Comparison of ENCODE assay signal across 11 mouse cellular contexts in genomic region chr14:7314661-7315060, GRCm38 (mm10). TPM values are rescaled to one million over a fixed set of nuclear protein-coding genes. Genes with fewer than 3 reads are reported as not detected.
DNase-seq lines count a peak whose midpoint lies in the region; ATAC-seq and TF ChIP-seq lines count a peak whose summit lies in the region.
"Not testable (repeated sequence)": the region's sequence is repeated elsewhere in the genome, so short reads cannot be mapped to it uniquely, and the experiment has no call there.
"Had no signal": no experiment of that assay in that cellular context is flagged by ENCODE, and none has a peak within 500 bp of the region (broad histone marks: within the 10 kb centered on the region; RNA-seq: fewer than 3 reads in every experiment).

TSS of gene Gm3739 (minus strand) at chr14:7315049.

- TF ChIP-seq POLR2A in thymus, adult 2 months (IDR thresholded peaks at IDR 0.05; ENCODE audit: control insufficient read depth, extremely low read depth, insufficient read depth, low read length, poor library complexity), result not testable (repeated sequence)

- not testable (repeated sequence) for H3K4me1 ChIP-seq in forebrain, embryonic 15.5 days; heart, embryonic 13.5 days; liver, postnatal 0 days (ENCODE audit: insufficient read depth); neural tube, embryonic 14.5 days (ENCODE audit: control insufficient read depth, insufficient read depth, low read length); thymus, adult 2 months (replicated peaks; ENCODE audit: control insufficient read depth, insufficient read depth, low read length)

- H3K27ac ChIP-seq in forebrain, embryonic 15.5 days (replicated peaks), result peak within 1 kb of the TSS; percentile 19; the same call in 1 of the 2 replicates
- peak within 1 kb of the TSS; percentile 32; the same call in 1 of the 2 replicates for H3K27ac ChIP-seq in heart, embryonic 13.5 days (replicated peaks)
- not testable (repeated sequence) for H3K27ac ChIP-seq in liver, postnatal 0 days (ENCODE audit: low read depth); neural tube, embryonic 14.5 days (ENCODE audit: low read depth, low read length); thymus, adult 2 months (ENCODE audit: control insufficient read depth, insufficient read depth, low read length)

- not testable (repeated sequence) for H3K27me3 ChIP-seq in forebrain, embryonic 15.5 days; heart, embryonic 13.5 days (replicated peaks); liver, postnatal 0 days (ENCODE audit: insufficient read depth, low read length); neural tube, embryonic 14.5 days (ENCODE audit: control insufficient read depth, insufficient read depth, low read length); thymus, adult 2 months (ENCODE audit: control insufficient read depth, insufficient read depth, low read length)

- not testable (repeated sequence) for ATAC-seq in forebrain, embryonic 15.5 days (replicated peaks); heart, embryonic 13.5 days (ENCODE audit: extremely low read depth, insufficient number of reproducible peaks, low FRiP score, low TSS enrichment); inflammation-experienced regulatory T-cells, adult 6 months; liver, postnatal 0 days; neural tube, embryonic 14.5 days (ENCODE audit: low read depth)

- H3K36me3 ChIP-seq in forebrain, embryonic 15.5 days; heart, embryonic 13.5 days; liver, postnatal 0 days (replicated peaks; ENCODE audit: insufficient read depth, low read length); neural tube, embryonic 14.5 days (ENCODE audit: control insufficient read depth, insufficient read depth, low read length); thymus, adult 2 months (ENCODE audit: control insufficient read depth, insufficient read depth, low read length): not testable (repeated sequence)

- peak within 1 kb of the TSS; percentile 55 for H3K4me3 ChIP-seq in forebrain, embryonic 15.5 days
- H3K4me3 ChIP-seq in heart, embryonic 13.5 days, result peak within 1 kb of the TSS; percentile 62
- H3K4me3 ChIP-seq in liver, postnatal 0 days (ENCODE audit: low read depth, low read length), result not testable (repeated sequence)
- H3K4me3 ChIP-seq in neural tube, embryonic 14.5 days (ENCODE audit: low read depth, low read length), result peak within 1 kb of the TSS; percentile 43
- H3K4me3 ChIP-seq in thymus, adult 2 months (ENCODE audit: control insufficient read depth, insufficient read depth, low read length), result peak within 1 kb of the TSS; percentile 61

- not testable (repeated sequence) for TF ChIP-seq EP300 in liver, postnatal 0 days (IDR thresholded peaks at IDR 0.05; ENCODE audit: low read depth)

- H3K4me2 ChIP-seq in forebrain, embryonic 15.5 days (replicated peaks), result peak within 1 kb of the TSS; percentile 59
- peak within 1 kb of the TSS; percentile 72 for H3K4me2 ChIP-seq in heart, embryonic 13.5 days
- H3K4me2 ChIP-seq in liver, postnatal 0 days (ENCODE audit: low read depth, low read length), result peak within 1 kb of the TSS; percentile 44; the same call in 1 of the 2 replicates
- peak within 1 kb of the TSS; percentile 44 for H3K4me2 ChIP-seq in neural tube, embryonic 14.5 days (ENCODE audit: low read depth, low read length)

- WGBS in forebrain, embryonic 15.5 days, result 0% methylated on average over 18 of the region's 35 CpGs
- WGBS in heart, embryonic 13.5 days, result 0% methylated on average over 2 of the region's 35 CpGs
- 0% methylated on average over 5 of the region's 35 CpGs for WGBS in liver, postnatal 0 days (ENCODE audit: insufficient replicate concordance)
- 0% methylated on average over 22 of the region's 35 CpGs for WGBS in neural tube, embryonic 14.5 days
- WGBS in thymus, adult 2 months, result under 1% methylated on average over 27 of the region's 35 CpGs

- not testable (repeated sequence) for TF ChIP-seq CTCF in liver, postnatal 0 days (IDR thresholded peaks at IDR 0.05; ENCODE audit: low read depth); thymus, adult 2 months (IDR thresholded peaks at IDR 0.05; ENCODE audit: borderline replicate concordance, control insufficient read depth, extremely low read depth, insufficient read depth, low read length, poor library complexity)

- not testable (repeated sequence) for H3K9me3 ChIP-seq in forebrain, embryonic 15.5 days; heart, embryonic 13.5 days; liver, postnatal 0 days (ENCODE audit: low read length); neural tube, embryonic 14.5 days (ENCODE audit: control insufficient read depth, low read length)

- peak within 1 kb of the TSS; percentile 68 for H3K9ac ChIP-seq in forebrain, embryonic 15.5 days (replicated peaks)
- peak within 1 kb of the TSS; percentile 79 for H3K9ac ChIP-seq in heart, embryonic 13.5 days
- not testable (repeated sequence) for H3K9ac ChIP-seq in liver, postnatal 0 days (replicated peaks)
- peak within 1 kb of the TSS; percentile 46 for H3K9ac ChIP-seq in neural tube, embryonic 14.5 days (replicated peaks; ENCODE audit: low read depth, low read length)

- DNase-seq in cerebellum, adult 8-10 months, result peak; percentile 0
- peak; percentile 1 to 9 for DNase-seq in layer of hippocampus, postnatal 25 days (ENCODE audit: extremely low spot score in 1 of 2, low spot score in 1 of 2)
- DNase-seq in liver, postnatal 0 days, result not testable (repeated sequence)
- peak; percentile 1 for DNase-seq in thymus, adult 2 months

RNA-seq across cellular contexts. Expression of gene Gm3739, which starts in this region (rescaled TPM):
- polyA plus RNA-seq in forebrain, embryonic 15.5 days (2015; fragmentation: Nextera tagmentation; extraction: Ambion mirVana), result 4.6 and 5.0 TPM in 2 replicates
- 2.2 and 2.3 TPM in 2 replicates for polyA plus RNA-seq in heart, embryonic 13.5 days (2015; fragmentation: Nextera tagmentation; extraction: Ambion mirVana)
- 10 to 100 TPM in 2 of 3 experiments, 1 to 10 TPM in 1; 5.3 to 26.0 (median 17.4) TPM for polyA plus RNA-seq in inflammation-experienced regulatory T-cells, adult 6 months (2017; shearing (Covaris generic))
- total RNA-seq in layer of hippocampus, postnatal 25 days (2021), result under 1 TPM; 0.49 to 0.52 TPM
- not detected in 2 replicates for polyA plus RNA-seq in liver, postnatal 0 days (2015; fragmentation: Nextera tagmentation; extraction: Ambion mirVana)
- 4.3 and 7.4 TPM in 2 replicates for polyA plus RNA-seq in neural tube, embryonic 14.5 days (2014; fragmentation: Nextera tagmentation; extraction: Ambion mirVana)
- polyA plus RNA-seq in thymus, adult 2 months (2012; rRNA removed), result 0.24 and 0.57 TPM in 2 replicates
- total RNA-seq: adrenal gland, postnatal 36 days; gastrocnemius, postnatal 36 days had no signal
- polyA plus RNA-seq: G1E had no signal

Comparison
In these comparisons a context has a peak if more than half of its experiments do, and no peak if none do; other contexts are left out.
1. Peak in DNase-seq in layer of hippocampus, postnatal 25 days; RNA of the gene not detected or under 1 TPM.
2. Peak in DNase-seq and H3K4me3 ChIP-seq in thymus, adult 2 months; RNA of the gene not detected or under 1 TPM.